In genomic region chr17:80131431-80131766, GRCm38 (mm10) we compare ENCODE assay signal across 13 mouse cellular contexts. TPM values are rescaled to one million over a fixed set of nuclear protein-coding genes. Genes with fewer than 3 reads are reported as not detected.
DNase-seq lines count a peak whose midpoint lies in the region; ATAC-seq lines count a peak whose summit lies in the region.
"Had no signal": no experiment of that assay in that cellular context is flagged by ENCODE, and none has a peak within 500 bp of the region (broad histone marks: within the 10 kb centered on the region; RNA-seq: fewer than 3 reads in every experiment).

No protein-coding gene starts in this region.

- H3K27me3 ChIP-seq in forebrain, embryonic 14.5 days (replicated peaks; ENCODE audit: control insufficient read depth, insufficient read depth, low read length), result no peaks in the 10 kb centered on the region
- no peaks in the 10 kb centered on the region for H3K27me3 ChIP-seq in forebrain, embryonic 16.5 days (replicated peaks; ENCODE audit: control insufficient read depth, insufficient read depth, low read length)
- H3K27me3 ChIP-seq in kidney, embryonic 16.5 days (ENCODE audit: insufficient read depth, low read length), result no peaks in the 10 kb centered on the region
- H3K27me3 ChIP-seq: embryonic facial prominence, embryonic 12.5 days had no signal

- 5% methylated on average over 1 of the region's 1 CpGs for WGBS in forebrain, embryonic 14.5 days
- 18% methylated on average over 1 of the region's 1 CpGs for WGBS in forebrain, embryonic 16.5 days
- WGBS in kidney, embryonic 16.5 days, result 36% methylated on average over 1 of the region's 1 CpGs

- no peak overlapping the region for H3K4me2 ChIP-seq in forebrain, embryonic 14.5 days (ENCODE audit: low read length)
- H3K4me2 ChIP-seq in forebrain, embryonic 16.5 days (ENCODE audit: low read length), result no peak overlapping the region
- no peak overlapping the region for H3K4me2 ChIP-seq in kidney, embryonic 16.5 days (replicated peaks; ENCODE audit: low read depth, low read length)
- H3K4me2 ChIP-seq: embryonic facial prominence, embryonic 12.5 days; lung, embryonic 14.5 days had no signal

- ATAC-seq in forebrain, embryonic 14.5 days, result no peak
- ATAC-seq in forebrain, embryonic 16.5 days, result no peak
- ATAC-seq in kidney, embryonic 16.5 days (ENCODE audit: low FRiP score, low TSS enrichment), result no peak

- H3K27ac ChIP-seq in forebrain, embryonic 14.5 days (ENCODE audit: low read depth, low read length), result no peak overlapping the region
- H3K27ac ChIP-seq in forebrain, embryonic 16.5 days (ENCODE audit: low read length), result no peak overlapping the region
- no peak overlapping the region for H3K27ac ChIP-seq in kidney, embryonic 16.5 days (ENCODE audit: low read length)
- H3K27ac ChIP-seq: embryonic facial prominence, embryonic 12.5 days had no signal

- H3K4me1 ChIP-seq in forebrain, embryonic 14.5 days (ENCODE audit: control insufficient read depth, insufficient read depth, low read length), result 0 out of 2 replicates have a peak, but pooled peaks cover 4% of the 10 kb centered on the region
- peaks cover 7% of the 10 kb centered on the region for H3K4me1 ChIP-seq in forebrain, embryonic 16.5 days (replicated peaks; ENCODE audit: control insufficient read depth, insufficient read depth, low read length)
- peaks cover 20% of the 10 kb centered on the region for H3K4me1 ChIP-seq in kidney, embryonic 16.5 days (ENCODE audit: insufficient read depth, low read length)

- no peaks in the 10 kb centered on the region for H3K36me3 ChIP-seq in forebrain, embryonic 14.5 days (ENCODE audit: control insufficient read depth, insufficient read depth, low read length)
- H3K36me3 ChIP-seq in forebrain, embryonic 16.5 days (ENCODE audit: control insufficient read depth, insufficient read depth), result no peaks in the 10 kb centered on the region
- no peaks in the 10 kb centered on the region for H3K36me3 ChIP-seq in kidney, embryonic 16.5 days (ENCODE audit: insufficient read depth, low read length)
- H3K36me3 ChIP-seq: embryonic facial prominence, embryonic 12.5 days had no signal

- H3K9me3 ChIP-seq in forebrain, embryonic 14.5 days (replicated peaks; ENCODE audit: control insufficient read depth, low read length), result no peaks in the 10 kb centered on the region
- no peaks in the 10 kb centered on the region for H3K9me3 ChIP-seq in forebrain, embryonic 16.5 days (ENCODE audit: control insufficient read depth, low read length)
- no peaks in the 10 kb centered on the region for H3K9me3 ChIP-seq in kidney, embryonic 16.5 days (ENCODE audit: low read length)
- H3K9me3 ChIP-seq: embryonic facial prominence, embryonic 12.5 days had no signal

- DNase-seq in forebrain, embryonic 14.5 days (ENCODE audit: low spot score), result peak; percentile 21
- DNase-seq in kidney, adult 11 months, result peak; percentile 52
- peak; percentile 45 for DNase-seq in adipocyte (ENCODE audit: low spot score)
- DNase-seq in kidney, postnatal 14 days, result peak; percentile 71
- DNase-seq in neural tube, embryonic 10.5 days (ENCODE audit: extremely low spot score, low spot score), result no peak
- no peak for DNase-seq in urinary bladder, postnatal 14 days (ENCODE audit: low spot score)
- DNase-seq: cerebellum, postnatal 36 days; layer of hippocampus, adult 9-11 months; lung, embryonic 14.5 days; right cerebral cortex, adult 18-20 months had no signal

- no peak overlapping the region for H3K4me3 ChIP-seq in forebrain, embryonic 14.5 days (ENCODE audit: low read depth, low read length)
- no peak overlapping the region for H3K4me3 ChIP-seq in forebrain, embryonic 16.5 days (replicated peaks; ENCODE audit: low read length)
- H3K4me3 ChIP-seq in kidney, embryonic 16.5 days (ENCODE audit: low read length), result no peak overlapping the region
- H3K4me3 ChIP-seq: embryonic facial prominence, embryonic 12.5 days had no signal

- no peak overlapping the region for H3K9ac ChIP-seq in forebrain, embryonic 14.5 days (ENCODE audit: low read length)
- no peak overlapping the region for H3K9ac ChIP-seq in forebrain, embryonic 16.5 days (replicated peaks; ENCODE audit: low read depth, low read length)
- H3K9ac ChIP-seq in kidney, embryonic 16.5 days (replicated peaks; ENCODE audit: low read length), result no peak overlapping the region
- H3K9ac ChIP-seq: embryonic facial prominence, embryonic 12.5 days; lung, embryonic 14.5 days had no signal

RNA-seq across cellular contexts. Expression of gene Galm, which starts 4.1 kb away (rescaled TPM):
- polyA plus RNA-seq in forebrain, embryonic 14.5 days (2014; fragmentation: Nextera tagmentation; extraction: Ambion mirVana), result 2.4 and 3.5 TPM in 2 replicates
- 1.7 and 2.4 TPM in 2 replicates for polyA plus RNA-seq in forebrain, embryonic 16.5 days (2015; fragmentation: Nextera tagmentation; extraction: Ambion mirVana)
- 23.5 and 26.2 TPM in 2 replicates for polyA plus RNA-seq in kidney, embryonic 16.5 days (2015; fragmentation: Nextera tagmentation; extraction: Ambion mirVana)

Comparison
In these comparisons a context has a peak if more than half of its experiments do, and no peak if none do; other contexts are left out.
1. DNase-seq: peak in forebrain, embryonic 14.5 days (single experiment), kidney, adult 11 months (single experiment), adipocyte (single experiment) and kidney, postnatal 14 days (single experiment); none in neural tube, embryonic 10.5 days (single experiment) and urinary bladder, postnatal 14 days (single experiment).